Mouse (Mus musculus) C3H10T1/2 (cell line): ENCODE measurements around the gene H2-DMb2. TPM values are rescaled to one million over a fixed set of nuclear protein-coding genes. Genes with fewer than 3 reads are reported as not detected.

Source experiments
- polyA plus RNA-seq, 2 experiments: library from polyadenylated mRNA; unstranded; fragments of >200 nt; fragmentation: generic; extraction: Trizol; gene quantifications; one replicate each; pipeline ENCODE4 v1.2.1; 2012; ENCODE audit warnings: missing spikeins in 2 of 2

Gene H2-DMb2
- under 1 TPM; 0.04 to 0.47 TPM for polyA plus RNA-seq

GRCm38 (mm10) chr17:34143033-34143432 is at the start of gene H2-DMb2:
Gene H2-DMb2, plus strand, starts transcription at chr17:34143307.

GRCm38 (mm10) chr17:34119249-34120179 is 23.6 kb upstream of the H2-DMb2 start, which contains the start of gene H2-DMa:
Gene H2-DMa, plus strand, starts transcription at chr17:34119541.

DNA sequence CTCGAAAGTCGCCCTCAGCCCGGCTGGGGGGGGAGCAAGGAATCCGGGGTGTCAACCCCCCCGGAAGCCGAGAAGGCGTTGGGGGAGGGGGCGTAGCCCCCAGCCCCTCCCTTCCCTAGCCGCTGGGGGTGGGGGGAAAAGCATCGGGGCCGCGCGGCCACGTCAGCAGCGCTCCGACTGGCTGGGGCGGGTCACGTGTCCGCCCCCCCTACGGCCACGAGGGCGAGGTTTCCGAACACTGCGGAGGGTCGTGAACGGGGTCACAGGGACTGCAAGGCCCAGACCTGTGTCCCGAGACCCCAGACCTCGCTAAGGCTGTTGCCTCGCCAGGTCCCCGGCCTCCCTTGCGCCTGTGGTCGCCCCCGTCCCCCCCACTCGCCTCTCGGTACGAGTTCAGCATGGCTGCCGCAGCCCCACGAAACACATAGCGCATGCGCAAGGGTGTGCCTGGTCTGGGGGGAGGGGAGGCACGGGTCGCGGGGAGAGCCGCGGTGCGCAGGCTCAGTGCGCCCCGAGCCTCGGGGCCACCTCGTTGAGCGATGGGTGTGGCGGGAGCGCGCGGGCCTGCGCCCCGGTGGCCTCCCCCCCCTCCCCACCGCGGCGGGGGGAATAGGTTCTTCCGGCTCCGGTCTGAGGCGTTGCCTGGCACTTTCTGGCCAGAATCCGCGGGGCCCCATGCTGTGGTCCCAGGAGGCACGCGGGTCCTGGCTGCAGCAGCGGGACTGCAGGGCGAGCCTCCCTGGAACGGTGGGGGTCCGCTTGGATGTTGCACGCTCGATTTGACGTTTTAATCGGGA is 20.7 kb upstream of the H2-DMb2 start, which contains the start of gene Brd2:
Brd2 (minus strand) TSS at position 447 of the 797 bp plus-strand sequence.

DNA sequence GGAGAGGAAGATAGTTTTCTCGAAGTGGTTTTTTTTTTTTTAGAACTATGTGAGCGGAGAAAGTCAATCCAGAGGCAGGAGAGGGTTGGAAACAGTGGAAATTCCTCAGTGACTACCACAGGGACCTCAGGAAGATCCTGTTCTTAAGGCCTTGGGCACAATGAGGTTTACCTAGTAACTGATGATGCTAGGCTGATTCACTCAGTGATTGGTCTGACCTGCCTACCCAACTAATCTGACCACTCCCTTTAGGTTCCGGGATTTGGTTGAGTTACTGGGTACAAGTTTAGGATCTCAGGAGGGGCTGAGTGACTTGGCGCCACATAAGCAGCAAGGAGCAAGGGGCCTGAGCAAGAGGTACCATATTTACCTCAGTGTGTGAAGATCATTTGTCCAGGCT is 9.8 kb downstream of the H2-DMb2 start, which contains the start of gene H2-DMb1:
H2-DMb1 (plus strand) TSS at position 150 of the 400 bp plus-strand sequence.

DNA sequence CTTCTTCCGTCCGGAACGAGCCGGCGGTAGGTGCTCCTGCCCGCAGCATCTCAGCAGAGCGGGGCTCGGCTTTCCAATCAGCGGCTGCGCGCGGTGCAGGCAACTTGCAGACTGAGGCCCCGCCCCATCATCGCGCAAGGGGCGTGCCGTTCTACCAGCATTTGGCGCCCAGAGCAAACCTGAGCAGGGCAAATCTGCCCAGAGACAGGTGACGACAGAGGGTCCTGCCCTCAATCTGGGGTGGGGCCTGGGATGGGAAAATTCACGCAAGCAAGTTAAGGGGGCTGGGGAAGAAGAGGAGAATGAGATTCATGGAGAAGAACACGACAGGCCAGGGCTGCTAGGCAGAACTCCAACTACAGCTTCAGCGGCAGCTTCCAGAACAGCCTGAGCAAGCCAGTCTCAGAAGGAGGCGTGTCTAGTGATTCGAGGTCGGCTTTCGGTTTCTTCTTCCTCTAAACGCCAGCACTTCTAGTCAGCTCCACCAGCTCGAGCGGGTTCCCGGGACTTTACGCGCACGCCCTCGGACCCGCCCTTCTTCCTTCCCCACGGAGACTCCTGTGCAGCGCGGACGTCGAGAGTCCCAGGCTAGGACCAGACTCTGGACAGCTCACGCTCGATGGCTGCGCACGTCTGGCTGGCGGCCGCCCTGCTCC is 44.3 kb downstream of the H2-DMb2 start, which contains the start of the genes Tap1 and Psmb9:
Tap1 (plus strand) TSS at position 293 of the 656 bp plus-strand sequence.
Psmb9 (minus strand) TSS at position 504 of the 656 bp plus-strand sequence.

DNA sequence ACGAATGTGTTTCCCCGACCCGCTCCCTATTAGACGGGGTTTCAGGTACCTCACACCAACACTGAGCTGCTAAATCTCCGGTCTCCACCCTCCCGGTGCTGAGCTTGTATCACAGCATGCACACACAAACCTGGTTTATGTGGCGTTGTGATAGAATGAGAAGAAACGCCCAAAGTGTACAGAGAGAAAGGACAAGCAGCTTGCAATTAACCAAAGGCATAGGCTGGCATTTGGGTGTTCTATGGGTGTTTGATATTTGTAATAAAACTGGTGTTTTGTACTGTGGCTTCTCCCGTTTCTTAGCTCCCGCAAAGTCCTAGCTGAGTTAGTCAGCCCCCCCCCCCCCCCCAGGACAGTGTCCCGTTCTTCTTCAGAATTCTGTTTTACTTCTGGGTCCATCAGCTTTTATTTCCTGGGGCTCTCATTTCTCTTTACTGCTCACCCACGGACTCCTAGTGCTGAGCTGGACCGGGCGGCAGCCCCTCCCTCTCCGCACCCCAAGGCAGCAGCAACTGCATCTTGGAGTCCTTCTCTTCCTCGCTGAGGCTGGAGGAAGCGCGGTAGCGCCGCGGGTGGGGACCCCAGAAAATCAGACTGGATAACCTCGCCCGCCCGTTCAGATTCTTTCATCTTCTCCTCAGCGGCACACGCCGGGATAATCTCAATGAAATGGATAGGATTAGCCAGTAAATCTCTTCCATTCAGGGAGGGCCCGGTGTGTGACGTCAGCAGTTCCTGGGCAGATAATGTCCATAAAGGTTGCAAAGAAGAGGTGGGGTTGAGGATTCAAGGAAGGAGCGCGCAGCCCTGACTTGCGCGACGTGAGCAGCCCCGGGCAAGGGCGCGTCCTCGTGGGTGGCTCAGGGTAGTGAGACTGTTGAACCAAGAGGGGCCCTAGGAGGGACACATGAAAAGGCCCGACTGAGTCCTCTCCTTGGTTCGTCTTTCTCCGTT is 54.1 kb downstream of the H2-DMb2 start, which contains the start of gene Psmb8:
Psmb8 (plus strand) TSS at position 781 of the 954 bp plus-strand sequence.

Other genes starting within 250 kb of the H2-DMb2 start
- under 1 TPM in 1 of 2 experiments, not detected in 1; 0.06 TPM for gene Platr17, start 238.2 kb upstream of the H2-DMb2 start, polyA plus RNA-seq
- gene Daxx, start 233.9 kb upstream of the H2-DMb2 start, polyA plus RNA-seq: 10 to 100 TPM; 13.4 to 31.0 TPM
- gene Tapbp, start 227.4 kb upstream of the H2-DMb2 start, polyA plus RNA-seq: 100 to 1,000 TPM in 1 of 2 experiments, 10 to 100 TPM in 1; 39.2 to 255 TPM
- gene Zbtb22, start 227.4 kb upstream of the H2-DMb2 start, polyA plus RNA-seq: 10 to 100 TPM; 20.9 to 42.1 TPM
- gene Rgl2, start 213.8 kb upstream of the H2-DMb2 start, polyA plus RNA-seq: 10 to 100 TPM; 19.9 to 40.0 TPM
- gene Pfdn6, start 203.0 kb upstream of the H2-DMb2 start, polyA plus RNA-seq: 100 to 1,000 TPM; 122 to 253 TPM
- 10 to 100 TPM; 25.4 to 28.0 TPM for gene Wdr46, start 202.6 kb upstream of the H2-DMb2 start, polyA plus RNA-seq
- 1 to 10 TPM in 1 of 2 experiments, under 1 TPM in 1; 0.66 to 1.2 TPM for gene B3galt4, start 191.8 kb upstream of the H2-DMb2 start, polyA plus RNA-seq
- 10 to 100 TPM; 20.0 to 36.5 TPM for gene Vps52, start 187.5 kb upstream of the H2-DMb2 start, polyA plus RNA-seq
- 100 to 1,000 TPM; 437 to 511 TPM for gene Rps18, start 187.3 kb upstream of the H2-DMb2 start, polyA plus RNA-seq
- gene H2-K1, start 143.0 kb upstream of the H2-DMb2 start, polyA plus RNA-seq: 10 to 100 TPM in 1 of 2 experiments, 1 to 10 TPM in 1; 4.9 to 16.7 TPM
- gene Ring1, start 118.6 kb upstream of the H2-DMb2 start, polyA plus RNA-seq: 10 to 100 TPM; 21.3 to 55.6 TPM
- gene H2-Ke6, start 115.2 kb upstream of the H2-DMb2 start, polyA plus RNA-seq: 10 to 100 TPM; 28.3 to 67.1 TPM
- 100 to 1,000 TPM; 129 to 161 TPM for gene Slc39a7, start 111.6 kb upstream of the H2-DMb2 start, polyA plus RNA-seq
- gene Rxrb, start 111.5 kb upstream of the H2-DMb2 start, polyA plus RNA-seq: 10 to 100 TPM; 41.4 to 60.6 TPM
- 1 to 10 TPM in 1 of 2 experiments, under 1 TPM in 1; 0.06 to 3.6 TPM for gene Col11a2, start 103.9 kb upstream of the H2-DMb2 start, polyA plus RNA-seq
- not detected for gene H2-Oa, start 51.0 kb upstream of the H2-DMb2 start, polyA plus RNA-seq
- gene H2-DMa, start 23.8 kb upstream of the H2-DMb2 start, polyA plus RNA-seq: 10 to 100 TPM in 1 of 2 experiments, 1 to 10 TPM in 1; 5.1 to 26.0 TPM
- gene Brd2, start 20.7 kb upstream of the H2-DMb2 start, polyA plus RNA-seq: 100 to 1,000 TPM in 1 of 2 experiments, 10 to 100 TPM in 1; 56.1 to 145 TPM
- gene H2-DMb1, start 9.8 kb downstream of the H2-DMb2 start, polyA plus RNA-seq: under 1 TPM; 0.12 to 0.91 TPM
- gene Tap1, start 44.2 kb downstream of the H2-DMb2 start, polyA plus RNA-seq: 1 to 10 TPM in 1 of 2 experiments, under 1 TPM in 1; 0.30 to 5.7 TPM
- 1 to 10 TPM in 1 of 2 experiments, under 1 TPM in 1; 0.21 to 2.7 TPM for gene Psmb9, start 44.5 kb downstream of the H2-DMb2 start, polyA plus RNA-seq
- 1 to 10 TPM in 1 of 2 experiments, under 1 TPM in 1; 0.05 to 1.6 TPM for gene Psmb8, start 54.4 kb downstream of the H2-DMb2 start, polyA plus RNA-seq
- 10 to 100 TPM in 1 of 2 experiments, under 1 TPM in 1; 0.12 to 13.2 TPM for gene Tap2, start 60.2 kb downstream of the H2-DMb2 start, polyA plus RNA-seq
- not detected for gene H2-Ob, start 95.6 kb downstream of the H2-DMb2 start, polyA plus RNA-seq
- not detected for gene H2-Ab1, start 114.4 kb downstream of the H2-DMb2 start, polyA plus RNA-seq
- gene H2-Aa, start 144.5 kb downstream of the H2-DMb2 start, polyA plus RNA-seq: not detected
- under 1 TPM in 1 of 2 experiments, not detected in 1; 0.04 TPM for gene H2-Eb1, start 162.6 kb downstream of the H2-DMb2 start, polyA plus RNA-seq
- not detected for gene H2-Eb2, start 182.4 kb downstream of the H2-DMb2 start, polyA plus RNA-seq
- gene Btnl2, start 211.5 kb downstream of the H2-DMb2 start, polyA plus RNA-seq: not detected
- gene Btnl1, start 233.8 kb downstream of the H2-DMb2 start, polyA plus RNA-seq: not detected